Comparison of ENCODE assay signal across 8 mouse cellular contexts in genomic region chr7:49132851-49133351, GRCm38 (mm10).
DNase-seq lines count a peak whose midpoint lies in the region; ATAC-seq and TF ChIP-seq lines count a peak whose summit lies in the region.

No protein-coding gene starts in this region.

- peak; percentile 68 to 69 for DNase-seq in B cell, adult 2 months
- DNase-seq in embryonic facial prominence, embryonic 14.5 days (ENCODE audit: low spot score), result peak; percentile 86
- peak; percentile 82 for DNase-seq in heart, adult 8-10 months (ENCODE audit: low spot score)
- peak; percentile 53 to 76 for DNase-seq in kidney, adult 8-10 months
- DNase-seq in limb, embryonic 11.5 days (ENCODE audit: low spot score), result peak; percentile 88
- DNase-seq in splenic B cell, adult 2 months (ENCODE audit: low read depth, low spot score), result peak; percentile 75

- H3K36me3 ChIP-seq in embryonic facial prominence, embryonic 14.5 days (ENCODE audit: control insufficient read depth, insufficient read depth, low read length), result no peaks in the 10 kb centered on the region
- no peaks in the 10 kb centered on the region for H3K36me3 ChIP-seq in limb, embryonic 11.5 days (ENCODE audit: control insufficient read depth, insufficient read depth, low read length)
- no peaks in the 10 kb centered on the region for H3K36me3 ChIP-seq in splenic B cell, adult 2 months (ENCODE audit: control insufficient read depth, insufficient read depth, low read length, poor library complexity, severe bottlenecking)

- no peak overlapping the region for H3K27ac ChIP-seq in bone marrow, adult 2 months (ENCODE audit: control insufficient read depth, insufficient read depth, low read depth, low read length, poor library complexity)
- H3K27ac ChIP-seq in embryonic facial prominence, embryonic 14.5 days (replicated peaks; ENCODE audit: low read depth, low read length), result no peak overlapping the region
- H3K27ac ChIP-seq in limb, embryonic 11.5 days (replicated peaks; ENCODE audit: low read depth, low read length), result no peak overlapping the region

- ATAC-seq in embryonic facial prominence, embryonic 14.5 days (ENCODE audit: low read depth), result peak; percentile 83
- peak; percentile 44; the same call in 1 of the 2 replicates for ATAC-seq in limb, embryonic 11.5 days (ENCODE audit: insufficient number of reproducible peaks, low FRiP score, low TSS enrichment, low read depth)
- peak; percentile 59 for ATAC-seq in monocyte, adult 5-6 weeks (replicated peaks; ENCODE audit: insufficient number of reproducible peaks, low FRiP score, low TSS enrichment, poor library complexity, severe bottlenecking)

- no peak overlapping the region for H3K4me3 ChIP-seq in bone marrow, adult 2 months (replicated peaks; ENCODE audit: control insufficient read depth, low read depth, low read length)
- H3K4me3 ChIP-seq in embryonic facial prominence, embryonic 14.5 days (ENCODE audit: low read depth, low read length), result no peak overlapping the region
- H3K4me3 ChIP-seq in limb, embryonic 11.5 days (ENCODE audit: low read depth, low read length), result no peak overlapping the region

- no peaks in the 10 kb centered on the region for H3K4me1 ChIP-seq in bone marrow, adult 2 months (ENCODE audit: control insufficient read depth, insufficient read depth, low read length)
- H3K4me1 ChIP-seq in embryonic facial prominence, embryonic 14.5 days (ENCODE audit: control insufficient read depth, insufficient read depth, low read length), result no peaks in the 10 kb centered on the region
- H3K4me1 ChIP-seq in limb, embryonic 11.5 days (ENCODE audit: control insufficient read depth, insufficient read depth, low read length), result no peaks in the 10 kb centered on the region

- no peaks in the 10 kb centered on the region for H3K27me3 ChIP-seq in embryonic facial prominence, embryonic 14.5 days (replicated peaks; ENCODE audit: control insufficient read depth, insufficient read depth, low read length)
- no peaks in the 10 kb centered on the region for H3K27me3 ChIP-seq in limb, embryonic 11.5 days (ENCODE audit: control insufficient read depth, insufficient read depth, low read length)
- no peaks in the 10 kb centered on the region for H3K27me3 ChIP-seq in splenic B cell, adult 2 months (ENCODE audit: control insufficient read depth, insufficient read depth, low read length, poor library complexity, severe bottlenecking)

- no peak overlapping the region for H3K9ac ChIP-seq in embryonic facial prominence, embryonic 14.5 days (ENCODE audit: low read depth, low read length)
- H3K9ac ChIP-seq in limb, embryonic 11.5 days (ENCODE audit: low read length), result no peak overlapping the region

- 36% methylated on average over 10 of the region's 10 CpGs for WGBS in bone marrow, adult 2 months
- WGBS in embryonic facial prominence, embryonic 14.5 days, result 24% methylated on average over 10 of the region's 10 CpGs
- 26% methylated on average over 10 of the region's 10 CpGs for WGBS in limb, embryonic 11.5 days

- peak; percentile 81 for TF ChIP-seq CTCF in bone marrow, adult 2 months (IDR thresholded peaks at IDR 0.05; ENCODE audit: control insufficient read depth, insufficient read depth, low read length)

- TF ChIP-seq POLR2A in bone marrow, adult 2 months (IDR thresholded peaks at IDR 0.05; ENCODE audit: borderline replicate concordance, control insufficient read depth, low read depth, low read length), result no peak

- peak overlapping the region; percentile 18; the same call in 1 of the 2 replicates for H3K4me2 ChIP-seq in embryonic facial prominence, embryonic 14.5 days (ENCODE audit: low read depth, low read length)
- no peak overlapping the region for H3K4me2 ChIP-seq in limb, embryonic 11.5 days (ENCODE audit: low read depth, severe bottlenecking)

- 0 out of 2 replicates have a peak, but pooled peaks cover 3% of the 10 kb centered on the region for H3K9me3 ChIP-seq in embryonic facial prominence, embryonic 14.5 days (ENCODE audit: control insufficient read depth, low read length)
- no peaks in the 10 kb centered on the region for H3K9me3 ChIP-seq in limb, embryonic 11.5 days (ENCODE audit: control insufficient read depth, low read length)
